Mouse (Mus musculus) ES-Bruce4 (cell line): ENCODE results near the gene Krt10. TPM values are rescaled to one million over a fixed set of nuclear protein-coding genes. Genes with fewer than 3 reads are reported as not detected.

ENCODE experiments used
- H3K27ac ChIP-seq: 2 replicates; pipeline ENCODE4 v1.5.1; 2012; ENCODE audit warnings: low read length, inconsistent platforms; ENCODE audit not compliant: insufficient read depth
- H3K27me3 ChIP-seq: 2 replicates; pipeline ENCODE4 v1.6.1; 2012; ENCODE audit warnings: mild to moderate bottlenecking, low read length, inconsistent platforms; ENCODE audit not compliant: control insufficient read depth, poor library complexity, insufficient read depth, severe bottlenecking
- H3K36me3 ChIP-seq: 2 replicates; pipeline ENCODE4 v1.6.1; 2012; ENCODE audit warnings: inconsistent platforms, mild to moderate bottlenecking, low read length, moderate library complexity; ENCODE audit not compliant: control insufficient read depth, poor library complexity, insufficient read depth, severe bottlenecking
- H3K4me1 ChIP-seq: one replicate; pipeline ENCODE4 v1.8.1; 2011; ENCODE audit warnings: low read length; ENCODE audit not compliant: control insufficient read depth, insufficient read depth
- H3K4me3 ChIP-seq: 2 replicates; pipeline ENCODE4 v1.5.1; 2011; ENCODE audit warnings: low read depth, mild to moderate bottlenecking, low read length
- H3K9ac ChIP-seq: 2 replicates; pipeline ENCODE4 v1.6.1; 2012; ENCODE audit warnings: low read depth, mild to moderate bottlenecking, inconsistent platforms; ENCODE audit not compliant: poor library complexity, severe bottlenecking
- H3K9me3 ChIP-seq: replicated peaks from 2 replicates; pipeline ENCODE4 v1.6.1; 2012; ENCODE audit warnings: mild to moderate bottlenecking, low read length, inconsistent platforms; ENCODE audit not compliant: control insufficient read depth, poor library complexity, insufficient read depth, severe bottlenecking
- CTCF ChIP-seq: IDR thresholded peaks from one replicate; pipeline ENCODE4 v1.8.1; 2011; ENCODE audit warnings: low read depth, low read length
- EP300 ChIP-seq: IDR thresholded peaks from 2 replicates; pipeline ENCODE4 v1.6.1; 2011; ENCODE audit warnings: low read depth, low read length; ENCODE audit not compliant: insufficient read depth
- POLR2A ChIP-seq: IDR thresholded peaks from one replicate; pipeline ENCODE4 v1.8.1; 2011; ENCODE audit warnings: low read length; ENCODE audit not compliant: insufficient read depth
- polyA plus RNA-seq: library from polyadenylated mRNA; stranded (reverse); fragments of >200 nt; gene quantifications from 2 replicates; pipeline ENCODE4 v1.2.4, GENCODE M21; 2011; ENCODE audit warnings: low read depth; ENCODE audit not compliant: missing spikeins, insufficient read depth, insufficient read length

The Krt10 gene
- polyA plus RNA-seq, 1 experiment, result 4.1 TPM

DNA sequence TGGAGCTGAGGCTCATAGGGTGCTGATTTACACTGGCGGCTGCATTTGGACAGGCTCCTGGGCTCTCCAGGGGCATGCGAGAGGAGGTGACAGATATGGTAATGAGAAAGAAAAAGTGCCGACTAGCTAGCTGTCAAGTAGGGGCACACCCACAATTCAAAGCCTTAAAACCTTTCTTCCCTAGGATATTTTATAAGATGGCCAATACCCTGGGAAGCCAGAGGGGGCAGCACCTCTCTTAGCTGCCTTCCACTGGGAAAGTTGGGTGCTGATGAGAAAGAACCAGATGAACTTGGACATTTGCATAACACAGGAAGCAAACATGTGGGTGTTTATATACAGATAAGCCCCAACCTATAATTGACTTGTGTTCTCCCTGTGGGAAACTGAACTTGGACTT, 19.9 kb downstream of the Krt10 start:
- Histone ChIP-seq H3K27ac (no peak overlapping the region), H3K4me1 (no peaks in the 10 kb centered on the region), H3K9ac (no peak overlapping the region), H3K36me3 (no peaks in the 10 kb centered on the region), H3K9me3 (no peaks in the 10 kb centered on the region), H3K4me3 (no peak overlapping the region), H3K27me3 (no peaks in the 10 kb centered on the region)
- peak; percentile 54 for TF ChIP-seq CTCF
- no peak for TF ChIP-seq POLR2A

DNA sequence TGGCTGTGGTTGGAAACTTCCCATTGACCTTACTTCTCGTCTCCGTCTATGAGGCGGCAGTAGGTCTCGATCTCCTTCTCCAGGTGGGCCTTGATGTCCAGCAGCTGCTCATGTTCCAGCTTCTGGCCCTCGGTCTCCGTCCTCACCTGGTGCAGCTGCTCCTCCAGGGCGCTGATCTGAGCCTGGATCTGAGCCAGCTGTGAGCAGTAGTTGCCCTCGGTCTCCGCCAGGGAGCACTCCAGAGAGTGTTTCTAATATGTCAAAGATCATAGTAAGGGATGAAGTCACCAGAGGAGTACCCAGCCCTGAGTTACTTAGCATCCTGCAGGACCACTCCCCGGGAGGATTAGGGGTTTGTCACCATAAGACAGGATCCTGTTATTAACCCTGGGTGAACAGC, 22.4 kb downstream of the Krt10 start:
- Histone ChIP-seq H3K9ac (no peak overlapping the region), H3K27ac (no peak overlapping the region), H3K4me3 (no peak overlapping the region), H3K9me3 (no peaks in the 10 kb centered on the region), H3K36me3 (no peaks in the 10 kb centered on the region), H3K4me1 (no peaks in the 10 kb centered on the region), H3K27me3 (no peaks in the 10 kb centered on the region)
- TF ChIP-seq EP300 (no peak), POLR2A (no peak), CTCF (peak; percentile 24)

DNA sequence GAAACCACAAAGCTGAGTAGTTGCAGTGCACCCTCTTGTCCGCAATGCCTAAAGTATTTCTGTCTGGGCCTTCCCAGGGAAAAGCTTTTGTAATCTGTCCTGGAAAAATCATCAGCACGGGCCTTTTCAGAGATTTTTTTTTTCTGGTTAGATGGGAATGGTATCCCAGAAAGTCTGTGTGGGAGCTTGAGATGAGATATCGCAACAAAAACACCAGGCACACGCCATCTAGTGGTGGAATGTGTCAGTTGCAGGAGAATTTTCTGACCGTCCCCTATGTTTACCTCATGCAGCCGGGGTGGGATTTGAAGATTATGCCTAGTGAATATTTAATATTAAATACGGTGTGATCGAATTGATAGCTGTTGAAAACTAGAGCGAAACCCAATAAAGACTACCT, 24.8 kb downstream of the Krt10 start:
- no peaks in the 10 kb centered on the region for H3K4me1 ChIP-seq
- TF ChIP-seq CTCF (peak; percentile 36), EP300 (no peak), POLR2A (no peak)
- no peaks in the 10 kb centered on the region for H3K9me3 ChIP-seq
- H3K9ac ChIP-seq, result no peak overlapping the region
- no peaks in the 10 kb centered on the region for H3K36me3 ChIP-seq
- H3K4me3 ChIP-seq, result no peak overlapping the region
- no peaks in the 10 kb centered on the region for H3K27me3 ChIP-seq
- no peak overlapping the region for H3K27ac ChIP-seq

DNA sequence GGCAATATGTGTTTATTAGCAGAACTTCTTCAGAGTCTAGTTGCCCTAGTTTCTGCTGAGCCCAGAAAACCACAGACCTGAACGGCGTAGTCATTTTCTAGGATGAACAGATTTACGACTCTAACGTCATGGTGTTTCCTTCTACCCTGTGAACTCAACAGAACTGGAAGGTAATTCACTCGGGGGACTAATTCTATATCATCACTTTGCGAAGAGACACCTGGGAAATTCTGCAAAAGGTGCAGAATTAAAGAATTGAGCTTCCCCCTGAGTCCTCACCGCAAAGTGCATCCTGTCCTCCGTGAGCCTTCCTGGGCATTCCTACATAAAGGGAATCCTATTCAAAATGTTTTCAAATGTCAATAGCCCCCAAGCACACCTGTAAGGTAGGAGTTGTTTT, 27.7 kb downstream of the Krt10 start:
- no peak overlapping the region for H3K27ac ChIP-seq
- no peaks in the 10 kb centered on the region for H3K36me3 ChIP-seq
- H3K9ac ChIP-seq, result no peak overlapping the region
- TF ChIP-seq CTCF (no peak), POLR2A (no peak), EP300 (no peak)
- no peaks in the 10 kb centered on the region for H3K9me3 ChIP-seq
- no peaks in the 10 kb centered on the region for H3K4me1 ChIP-seq
- H3K4me3 ChIP-seq, result no peak overlapping the region
- no peaks in the 10 kb centered on the region for H3K27me3 ChIP-seq

DNA sequence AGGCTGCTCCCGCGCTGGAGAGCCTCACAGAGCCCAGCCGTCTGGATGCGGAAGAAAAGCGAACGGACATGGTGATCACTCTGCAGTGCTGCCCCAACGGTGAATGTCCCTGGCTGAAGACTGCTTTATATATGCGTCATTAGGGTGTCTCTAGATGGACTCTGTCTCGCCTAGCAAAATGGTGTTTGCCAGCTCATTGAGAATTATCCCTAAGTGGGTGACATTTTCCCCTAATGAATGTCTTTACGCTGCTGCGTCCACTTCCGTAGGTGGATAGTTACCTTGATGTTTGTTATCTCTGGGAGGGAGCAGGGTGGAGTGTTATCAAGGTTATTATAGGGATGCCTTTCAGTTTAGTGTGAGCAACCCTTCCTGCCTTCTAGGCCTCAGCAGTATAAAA, 38.2 kb downstream of the Krt10 start, which contains the start of gene Krt27:
Krt27 (minus strand) TSS at position 101 of the 400 bp plus-strand sequence.
- Histone ChIP-seq H3K9ac (no peak within 1 kb of the TSS), H3K27ac (no peak within 1 kb of the TSS), H3K27me3 (no peaks in the 10 kb centered on the region), H3K9me3 (no peaks in the 10 kb centered on the region), H3K4me1 (no peaks in the 10 kb centered on the region), H3K36me3 (no peaks in the 10 kb centered on the region), H3K4me3 (no peak within 1 kb of the TSS)
- TF ChIP-seq POLR2A (no peak), EP300 (no peak), CTCF (no peak)

DNA sequence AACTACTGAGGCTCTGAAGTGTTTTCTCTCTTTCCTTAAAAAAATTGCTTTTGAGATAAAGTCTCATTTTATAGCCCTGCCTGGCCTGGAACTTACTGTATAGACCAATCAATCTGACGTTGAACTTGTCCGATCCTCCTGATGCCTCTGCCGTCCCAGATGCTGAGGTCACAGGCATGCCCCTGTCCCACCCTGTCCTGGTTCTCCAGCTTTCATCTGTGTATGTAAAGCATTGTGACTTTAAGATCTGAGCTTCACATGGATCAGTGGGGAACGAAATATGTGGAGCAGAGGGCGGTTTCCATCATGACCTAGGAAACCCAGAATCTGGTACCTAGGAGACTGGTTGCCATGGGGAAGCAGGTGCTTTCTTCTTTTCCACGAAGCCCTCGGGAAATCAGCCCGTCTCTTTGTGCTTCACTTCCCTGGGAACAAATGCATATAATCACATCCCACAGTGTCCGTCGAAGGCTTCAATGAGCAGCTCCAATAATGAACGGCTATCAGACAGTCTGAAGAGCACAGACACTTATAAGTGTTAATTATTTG, 49.8 kb downstream of the Krt10 start:
- H3K27ac ChIP-seq, result no peak overlapping the region
- no peak overlapping the region for H3K9ac ChIP-seq
- H3K4me3 ChIP-seq, result no peak overlapping the region
- no peaks in the 10 kb centered on the region for H3K27me3 ChIP-seq
- H3K9me3 ChIP-seq, result no peaks in the 10 kb centered on the region
- H3K36me3 ChIP-seq, result no peaks in the 10 kb centered on the region
- TF ChIP-seq POLR2A (no peak), EP300 (no peak), CTCF (no peak)
- no peaks in the 10 kb centered on the region for H3K4me1 ChIP-seq
